Mouse (Mus musculus) heart, adult 18-20 months (tissue): ENCODE measurements around the gene Tmem8. TPM values are rescaled to one million over a fixed set of nuclear protein-coding genes. Genes with fewer than 3 reads are reported as not detected.

Source experiments
- DNase-seq, 2 experiments: peaks; one replicate each; pipeline ENCODE4 v3.0.0; 2021 to 2022; ENCODE audit warnings: mixed read lengths in 1 of 2
- total RNA-seq, 2 experiments: library from RNA; stranded (reverse); gene quantifications; 2 replicates each; pipeline ENCODE4 v1.2.3; 2021

The Tmem8 gene
- total RNA-seq, 2 experiments from 2014 or later = 5.0 to 6.7 TPM

GRCm38 (mm10) chr17:26142796-26143195 is 29.7 kb downstream of the Tmem8 start:
- no peak for DNase-seq

- DNase-seq = no peak
Measured at GRCm38 (mm10) chr17:26143386-26143785, 30.3 kb downstream of the Tmem8 start.

GRCm38 (mm10) chr17:26149056-26149455 is 36.0 kb downstream of the Tmem8 start:
- DNase-seq = no peak

GRCm38 (mm10) chr17:26151886-26152630 is 39.0 kb downstream of the Tmem8 start:
- DNase-seq = no peak

GRCm38 (mm10) chr17:26162736-26163135 is 49.6 kb downstream of the Tmem8 start:
- no peak for DNase-seq

- DNase-seq = peak; percentile 18 to 49
Measured at GRCm38 (mm10) chr17:26168039-26168438, 54.9 kb downstream of the Tmem8 start.

Other genes starting within 250 kb of the Tmem8 start
- gene Mcrip2, start 244.5 kb upstream of the Tmem8 start, total RNA-seq = 100 to 1,000 TPM; 283 to 318 TPM
- 10 to 100 TPM; 11.8 to 15.2 TPM for gene Mettl26, start 238.2 kb upstream of the Tmem8 start, total RNA-seq
- under 1 TPM; 0.21 to 0.50 TPM for gene Wfikkn1, start 232.4 kb upstream of the Tmem8 start, total RNA-seq
- gene Rab40c, start 193.6 kb upstream of the Tmem8 start, total RNA-seq = 10 to 100 TPM; 14.5 to 15.3 TPM
- 10 to 100 TPM; 37.8 to 43.4 TPM for gene Pigq, start 168.4 kb upstream of the Tmem8 start, total RNA-seq
- gene Nhlrc4, start 168.3 kb upstream of the Tmem8 start, total RNA-seq = under 1 TPM in 1 of 2 experiments, not detected in 1; 0.21 TPM
- under 1 TPM; 0.32 to 0.57 TPM for gene A930017K11Rik, start 160.7 kb upstream of the Tmem8 start, total RNA-seq
- 1 to 10 TPM; 6.1 to 8.5 TPM for gene Capn15, start 127.5 kb upstream of the Tmem8 start, total RNA-seq
- gene Rab11fip3, start 43.7 kb upstream of the Tmem8 start, total RNA-seq = 10 to 100 TPM; 30.6 to 30.7 TPM
- 10 to 100 TPM; 11.9 to 12.8 TPM for gene Decr2, start 23.0 kb upstream of the Tmem8 start, total RNA-seq
- 1 to 10 TPM; 4.7 to 5.1 TPM for gene Nme4, start 17.7 kb upstream of the Tmem8 start, total RNA-seq
- 100 to 1,000 TPM; 165 to 179 TPM for gene Mrpl28, start 10.2 kb downstream of the Tmem8 start, total RNA-seq
- 10 to 100 TPM; 17.0 to 19.7 TPM for gene Axin1, start 25.4 kb downstream of the Tmem8 start, total RNA-seq
- gene Pdia2, start 85.8 kb downstream of the Tmem8 start, total RNA-seq = not detected
- gene Rgs11, start 89.7 kb downstream of the Tmem8 start, total RNA-seq = under 1 TPM; 0.15 to 0.77 TPM
- 1 to 10 TPM in 1 of 2 experiments, under 1 TPM in 1; 0.95 to 1.2 TPM for gene Arhgdig, start 94.5 kb downstream of the Tmem8 start, total RNA-seq
- gene Fam234a, start 130.9 kb downstream of the Tmem8 start, total RNA-seq = 100 to 1,000 TPM; 138 TPM
- gene Luc7l, start 139.6 kb downstream of the Tmem8 start, total RNA-seq = 10 to 100 TPM; 12.2 to 16.6 TPM